Mouse (Mus musculus) Muller cell, postnatal 12 days (primary cell): Measurements from ENCODE around the gene Sri.
"Not testable (repeated sequence)": the region's sequence is repeated elsewhere in the genome, so short reads cannot be mapped to it uniquely, and the experiment has no call there.

ENCODE experiments used
- DNase-seq: peaks from one replicate; pipeline ENCODE4 v3.0.0-alpha.2; 2015; ENCODE audit errors: inconsistent ontology term

Gene Sri

GRCm38 (mm10) chr5:8045855-8046254 is at the start of gene Sri:
Gene Sri (plus strand): TSS chr5:8046078.
- no peak for DNase-seq

- peak; percentile 41 for DNase-seq
These were observed 49.4 kb upstream of the Sri start for GRCm38 (mm10) chr5:7996401-7997044.

- DNase-seq = no peak
These were observed 48.8 kb upstream of the Sri start for GRCm38 (mm10) chr5:7997086-7997485.

GRCm38 (mm10) chr5:8000466-8000865 is 45.4 kb upstream of the Sri start:
- DNase-seq = no peak

GRCm38 (mm10) chr5:8002827-8003226 is 43.1 kb upstream of the Sri start:
- no peak for DNase-seq

- DNase-seq = no peak
These were observed 32.6 kb upstream of the Sri start for GRCm38 (mm10) chr5:8013276-8013675.

- not testable (repeated sequence) for DNase-seq
These were observed 11.3 kb upstream of the Sri start for GRCm38 (mm10) chr5:8034596-8034995.

GRCm38 (mm10) chr5:8053827-8054226 is 7.9 kb downstream of the Sri start:
- DNase-seq = peak; percentile 26

GRCm38 (mm10) chr5:8055721-8056129 is 9.8 kb downstream of the Sri start:
- no peak for DNase-seq

- peak; percentile 91 for DNase-seq
These were observed 10.5 kb downstream of the Sri start for GRCm38 (mm10) chr5:8056141-8057017.

- DNase-seq = no peak
These were observed 11.1 kb downstream of the Sri start for GRCm38 (mm10) chr5:8057018-8057323.

- DNase-seq = no peak
These were observed 12.2 kb downstream of the Sri start for GRCm38 (mm10) chr5:8058056-8058455.

GRCm38 (mm10) chr5:8062469-8062868 is 16.6 kb downstream of the Sri start:
- no peak for DNase-seq

- DNase-seq = no peak
These were observed 17.3 kb downstream of the Sri start for GRCm38 (mm10) chr5:8063207-8063606.

- no peak for DNase-seq
These were observed 27.5 kb downstream of the Sri start for GRCm38 (mm10) chr5:8073406-8073805.

GRCm38 (mm10) chr5:8073901-8074561 is 28.2 kb downstream of the Sri start:
- no peak for DNase-seq

GRCm38 (mm10) chr5:8077481-8077880 is 31.6 kb downstream of the Sri start:
- DNase-seq = no peak

GRCm38 (mm10) chr5:8082800-8083509 is 37.1 kb downstream of the Sri start:
- DNase-seq = no peak

GRCm38 (mm10) chr5:8085661-8086060 is 39.8 kb downstream of the Sri start:
- no peak for DNase-seq

- peak; percentile 14 for DNase-seq
These were observed 42.3 kb downstream of the Sri start for GRCm38 (mm10) chr5:8088147-8088546.

- DNase-seq = no peak
These were observed 49.0 kb downstream of the Sri start for GRCm38 (mm10) chr5:8094921-8095320.

GRCm38 (mm10) chr5:8095689-8096088 is 49.8 kb downstream of the Sri start:
- no peak for DNase-seq
